7 mouse cellular contexts compared by ENCODE assay signal in the genomic region with DNA sequence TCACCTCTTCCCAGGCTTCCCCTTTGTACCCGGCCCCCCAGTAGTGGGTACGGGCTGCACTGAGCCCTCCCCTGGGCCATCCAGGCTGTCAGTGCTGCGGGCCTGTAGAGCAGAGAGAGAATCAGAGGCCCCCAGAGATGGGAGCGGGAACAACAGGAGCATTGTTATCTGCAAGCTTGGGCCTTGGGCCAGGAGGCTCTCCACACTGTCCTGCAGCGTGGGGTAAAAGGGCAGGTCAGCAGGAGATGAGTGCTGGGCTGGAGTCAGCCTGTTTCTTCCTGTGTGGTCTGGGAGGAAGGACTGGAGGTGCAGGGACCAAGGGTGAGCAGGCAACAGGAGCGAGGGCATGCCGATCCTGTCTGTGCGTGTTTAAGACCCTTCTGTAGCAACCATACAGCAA. TPM values are rescaled to one million over a fixed set of nuclear protein-coding genes. Genes with fewer than 3 reads are reported as not detected.
DNase-seq lines count a peak whose midpoint lies in the region; ATAC-seq lines count a peak whose summit lies in the region.

No protein-coding gene starts in this region.

- no peak for ATAC-seq in forebrain, embryonic 16.5 days
- ATAC-seq in neural tube, embryonic 14.5 days (ENCODE audit: low read depth), result no peak
- no peak for ATAC-seq in activated CD4-positive, CD25-positive, alpha-beta regulatory T cell, adult 4 months

- no peaks in the 10 kb centered on the region for H3K27me3 ChIP-seq in forebrain, embryonic 16.5 days (replicated peaks; ENCODE audit: control insufficient read depth, insufficient read depth, low read length)
- no peaks in the 10 kb centered on the region for H3K27me3 ChIP-seq in neural tube, embryonic 14.5 days (ENCODE audit: control insufficient read depth, insufficient read depth, low read length)

- 8% methylated on average over 8 of the region's 8 CpGs for WGBS in forebrain, embryonic 16.5 days
- WGBS in neural tube, embryonic 14.5 days, result 9% methylated on average over 8 of the region's 8 CpGs

- peaks cover 35% of the 10 kb centered on the region for H3K4me1 ChIP-seq in forebrain, embryonic 16.5 days (replicated peaks; ENCODE audit: control insufficient read depth, insufficient read depth, low read length)
- peaks cover 34% of the 10 kb centered on the region for H3K4me1 ChIP-seq in neural tube, embryonic 14.5 days (ENCODE audit: control insufficient read depth, insufficient read depth, low read length)

- H3K36me3 ChIP-seq in forebrain, embryonic 16.5 days (ENCODE audit: control insufficient read depth, insufficient read depth), result peaks cover 26% of the 10 kb centered on the region
- H3K36me3 ChIP-seq in neural tube, embryonic 14.5 days (ENCODE audit: control insufficient read depth, insufficient read depth, low read length), result peaks cover 46% of the 10 kb centered on the region

- peak overlapping the region; percentile 77 for H3K4me2 ChIP-seq in forebrain, embryonic 16.5 days (ENCODE audit: low read length)
- H3K4me2 ChIP-seq in neural tube, embryonic 14.5 days (ENCODE audit: low read depth, low read length), result peak overlapping the region; percentile 86

- H3K4me3 ChIP-seq in forebrain, embryonic 16.5 days (replicated peaks; ENCODE audit: low read length), result peak overlapping the region; percentile 84
- peak overlapping the region; percentile 92 for H3K4me3 ChIP-seq in neural tube, embryonic 14.5 days (ENCODE audit: low read depth, low read length)

- peak; percentile 28 for DNase-seq in right cerebral cortex, postnatal 4 days
- DNase-seq in right cerebral cortex, adult 18-20 months, result no peak
- peak; percentile 76 for DNase-seq in kidney, adult 9 months
- no peak for DNase-seq in thymus, postnatal 4 days

- no peak overlapping the region for H3K27ac ChIP-seq in forebrain, embryonic 16.5 days (ENCODE audit: low read length)
- H3K27ac ChIP-seq in neural tube, embryonic 14.5 days (ENCODE audit: low read depth, low read length), result no peak overlapping the region

- H3K9ac ChIP-seq in forebrain, embryonic 16.5 days (replicated peaks; ENCODE audit: low read depth, low read length), result peak overlapping the region; percentile 90
- H3K9ac ChIP-seq in neural tube, embryonic 14.5 days (replicated peaks; ENCODE audit: low read depth, low read length), result peak overlapping the region; percentile 2; the same call in 1 of the 2 replicates

- no peaks in the 10 kb centered on the region for H3K9me3 ChIP-seq in forebrain, embryonic 16.5 days (ENCODE audit: control insufficient read depth, low read length)
- no peaks in the 10 kb centered on the region for H3K9me3 ChIP-seq in neural tube, embryonic 14.5 days (ENCODE audit: control insufficient read depth, low read length)

RNA-seq across cellular contexts. Expression of a gene that starts 1.9 kb away (rescaled TPM):
- polyA plus RNA-seq in forebrain, embryonic 16.5 days (2015; fragmentation: Nextera tagmentation; extraction: Ambion mirVana), result 122 and 148 TPM in 2 replicates
- polyA plus RNA-seq in neural tube, embryonic 14.5 days (2014; fragmentation: Nextera tagmentation; extraction: Ambion mirVana), result 110 and 111 TPM in 2 replicates
- polyA plus RNA-seq in activated CD4-positive, CD25-positive, alpha-beta regulatory T cell, adult 4 months (2017; shearing (Covaris generic)), result 1 to 10 TPM; 1.0 to 1.1 TPM

RNA-seq across cellular contexts. Expression of a gene that starts 19.0 kb away (rescaled TPM):
- polyA plus RNA-seq in forebrain, embryonic 16.5 days (2015; fragmentation: Nextera tagmentation; extraction: Ambion mirVana), result 9.3 and 11.1 TPM in 2 replicates
- 7.0 and 8.4 TPM in 2 replicates for polyA plus RNA-seq in neural tube, embryonic 14.5 days (2014; fragmentation: Nextera tagmentation; extraction: Ambion mirVana)
- 1 to 10 TPM; 1.8 to 2.5 TPM for polyA plus RNA-seq in activated CD4-positive, CD25-positive, alpha-beta regulatory T cell, adult 4 months (2017; shearing (Covaris generic))

RNA-seq across cellular contexts. Expression of a gene that starts 19.2 kb away (rescaled TPM):
- 8.8 and 13.5 TPM in 2 replicates for polyA plus RNA-seq in forebrain, embryonic 16.5 days (2015; fragmentation: Nextera tagmentation; extraction: Ambion mirVana)
- polyA plus RNA-seq in neural tube, embryonic 14.5 days (2014; fragmentation: Nextera tagmentation; extraction: Ambion mirVana), result 9.3 and 11.1 TPM in 2 replicates
- polyA plus RNA-seq in activated CD4-positive, CD25-positive, alpha-beta regulatory T cell, adult 4 months (2017; shearing (Covaris generic)), result 1 to 10 TPM; 2.5 to 4.8 TPM

RNA-seq across cellular contexts. Expression of a gene that starts 26.7 kb away (rescaled TPM):
- 52.9 and 55.1 TPM in 2 replicates for polyA plus RNA-seq in forebrain, embryonic 16.5 days (2015; fragmentation: Nextera tagmentation; extraction: Ambion mirVana)
- polyA plus RNA-seq in neural tube, embryonic 14.5 days (2014; fragmentation: Nextera tagmentation; extraction: Ambion mirVana), result 55.4 and 57.4 TPM in 2 replicates
- 100 to 1,000 TPM in 1 of 2 experiments, 10 to 100 TPM in 1; 93.6 to 106 TPM for polyA plus RNA-seq in activated CD4-positive, CD25-positive, alpha-beta regulatory T cell, adult 4 months (2017; shearing (Covaris generic))

RNA-seq across cellular contexts. Expression of a gene that starts 30.2 kb away (rescaled TPM):
- 107 and 111 TPM in 2 replicates for polyA plus RNA-seq in forebrain, embryonic 16.5 days (2015; fragmentation: Nextera tagmentation; extraction: Ambion mirVana)
- 99.4 and 99.6 TPM in 2 replicates for polyA plus RNA-seq in neural tube, embryonic 14.5 days (2014; fragmentation: Nextera tagmentation; extraction: Ambion mirVana)
- 10 to 100 TPM; 55.1 to 58.9 TPM for polyA plus RNA-seq in activated CD4-positive, CD25-positive, alpha-beta regulatory T cell, adult 4 months (2017; shearing (Covaris generic))

Comparison
In these comparisons a context has a peak if more than half of its experiments do, and no peak if none do; other contexts are left out.
1. DNase-seq: peak in right cerebral cortex, postnatal 4 days (single experiment) and kidney, adult 9 months (single experiment); none in right cerebral cortex, adult 18-20 months (single experiment) and thymus, postnatal 4 days (single experiment).
2. RNA of a gene that starts 1.9 kb away (polyA plus RNA-seq): 122 to 148 TPM in forebrain, embryonic 16.5 days and 110 to 111 TPM in neural tube, embryonic 14.5 days; 1.0 to 1.1 TPM in activated CD4-positive, CD25-positive, alpha-beta regulatory T cell, adult 4 months; every median in the first group is over 10 times any median in the second.